Mouse (Mus musculus) heart, postnatal 0 days (tissue): ENCODE data around the gene Pigk.

ENCODE experiments used
- CTCF ChIP-seq: IDR thresholded peaks from 2 replicates; pipeline ENCODE4 v1.5.1; 2016; ENCODE audit warnings: antibody characterized with exemption, control low read depth, low read depth
- EP300 ChIP-seq: IDR thresholded peaks from 2 replicates; pipeline ENCODE4 v1.6.1; 2016; ENCODE audit warnings: antibody characterized with exemption, low read depth

- TF ChIP-seq CTCF (no peak), EP300 (no peak)
Measured at GRCm38 (mm10) chr3:152956038-152956437, 242.1 kb downstream of the Pigk start.
